Mouse (Mus musculus) frontal cortex, postnatal 25 days (tissue): ENCODE measurements around the gene Asb8.

Experiments
- DNase-seq, 2 experiments: peaks; one replicate each; pipeline ENCODE4 v3.0.0; 2022; ENCODE audit warnings: low spot score in 2 of 2

Asb8 gene

GRCm38 (mm10) chr15:98155272-98155671, 10.2 kb downstream of the Asb8 start:
- DNase-seq, result no peak

DNA sequence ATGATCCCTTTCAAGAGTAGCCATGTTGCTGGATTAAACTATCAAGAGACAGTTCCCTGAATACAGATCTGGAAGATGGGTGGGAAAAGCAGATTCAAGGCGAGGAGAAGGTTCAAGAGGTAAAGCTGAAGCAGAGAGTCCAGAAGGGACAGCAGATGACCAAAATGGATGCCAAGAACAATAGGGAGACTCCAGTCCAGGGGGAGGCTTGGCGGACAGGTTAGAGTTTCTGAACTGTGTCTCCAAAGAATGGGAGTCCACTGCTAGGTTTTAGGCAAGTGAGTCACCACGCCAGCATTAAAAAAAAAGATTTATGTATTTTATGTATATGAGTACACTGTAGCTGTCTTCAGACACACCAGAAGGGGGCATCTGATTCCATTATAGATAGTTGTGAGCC, 10.8 kb downstream of the Asb8 start:
- no peak for DNase-seq

- no peak for DNase-seq
Observed at GRCm38 (mm10) chr15:98154146-98154545, 11.3 kb downstream of the Asb8 start.

GRCm38 (mm10) chr15:98153625-98154024, 11.8 kb downstream of the Asb8 start:
- DNase-seq, result no peak

- DNase-seq, result no peak
Observed at GRCm38 (mm10) chr15:98152916-98153315, 12.5 kb downstream of the Asb8 start.

GRCm38 (mm10) chr15:98149166-98149602, 16.2 kb downstream of the Asb8 start:
- no peak for DNase-seq

DNA sequence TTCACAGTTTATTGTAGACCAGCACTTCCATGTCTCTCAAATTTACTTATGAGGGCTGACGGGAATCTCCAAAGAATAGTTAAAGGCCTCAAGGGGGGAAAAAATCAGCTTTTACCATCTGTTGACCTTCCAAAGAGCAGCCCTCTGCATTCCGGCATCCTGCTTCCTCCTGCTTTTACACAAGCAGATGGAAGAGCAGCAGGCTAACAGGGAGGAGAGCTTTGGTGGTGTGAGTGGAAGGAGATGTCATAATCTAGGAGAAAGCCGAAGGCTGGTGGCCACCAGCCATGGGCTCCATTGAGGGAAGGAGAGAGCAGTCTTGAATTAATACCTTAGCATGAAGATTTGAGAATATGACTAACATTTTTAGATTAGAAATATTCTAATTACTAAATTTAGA, 17.1 kb downstream of the Asb8 start:
- DNase-seq, result no peak

DNA sequence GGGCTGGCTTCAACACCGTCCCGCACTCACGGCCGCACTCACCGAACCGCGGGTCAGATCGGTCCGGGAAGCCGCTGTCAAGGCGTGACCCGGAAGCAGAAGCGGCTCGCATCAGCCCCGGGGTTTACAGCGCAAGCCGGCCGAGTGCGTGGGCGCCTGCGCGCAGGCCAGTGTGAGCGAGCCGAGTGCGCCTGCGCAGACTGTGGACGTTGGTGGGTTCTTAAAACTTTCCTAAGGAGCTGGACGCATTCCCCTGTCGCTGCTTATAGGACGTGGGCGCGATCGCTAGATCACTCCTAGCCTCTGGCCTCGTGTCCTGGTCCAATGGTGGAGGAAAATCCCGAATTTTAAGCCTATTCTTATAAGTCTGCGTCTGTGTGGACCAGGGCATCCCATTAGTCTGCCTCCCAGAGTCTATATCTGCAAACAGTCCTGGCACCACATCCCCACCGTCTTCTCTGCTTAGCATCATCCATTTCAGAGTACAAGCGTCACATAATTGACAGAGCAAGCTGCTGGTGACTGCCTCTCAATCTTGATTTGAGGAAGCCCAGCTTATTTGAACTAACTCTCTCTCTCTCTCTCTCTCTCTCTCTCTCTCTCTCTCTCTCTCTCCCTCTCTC, 19.8 kb downstream of the Asb8 start:
- DNase-seq, result peak; percentile 89 to 92

GRCm38 (mm10) chr15:98144861-98145507, 20.4 kb downstream of the Asb8 start:
- no peak for DNase-seq

DNA sequence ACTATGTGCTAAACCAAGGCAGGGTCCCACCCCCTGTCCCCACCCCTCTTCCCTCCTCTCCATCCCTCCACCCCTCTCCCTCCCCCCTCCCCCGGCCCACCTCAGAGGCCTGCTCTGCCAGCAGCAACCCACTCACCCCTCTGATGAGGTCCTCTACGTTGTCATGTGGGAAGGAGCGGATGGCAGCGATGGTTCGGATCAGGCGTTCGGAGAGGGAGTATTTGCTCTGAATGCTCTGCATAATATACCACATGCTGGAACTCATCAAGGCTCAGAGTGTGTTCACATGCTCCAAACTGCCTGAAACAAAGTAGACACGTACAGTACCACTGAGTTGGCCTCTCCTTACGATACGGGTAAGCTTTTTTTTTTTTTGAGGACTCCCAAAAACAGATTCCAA, 22.9 kb downstream of the Asb8 start:
- no peak for DNase-seq

DNA sequence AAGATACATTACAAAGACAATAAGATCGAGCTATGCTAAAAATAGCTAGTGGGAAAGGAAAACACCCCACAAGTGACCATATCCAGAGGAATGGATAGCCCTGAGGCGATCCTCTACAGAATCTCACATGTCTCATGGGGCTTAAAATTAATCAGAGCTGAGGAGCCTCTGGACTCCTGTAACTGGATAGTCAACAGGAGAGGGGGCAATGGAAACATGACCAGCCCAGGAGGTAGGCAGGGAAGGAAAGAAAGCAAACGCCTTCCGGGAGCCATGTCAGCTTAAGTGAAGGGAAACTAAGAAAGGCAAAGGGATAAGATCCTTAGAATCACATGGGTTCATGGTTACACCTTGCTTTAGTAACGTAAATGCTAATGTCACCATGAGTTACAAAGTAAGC, 24.6 kb downstream of the Asb8 start:
- DNase-seq, result no peak

DNA sequence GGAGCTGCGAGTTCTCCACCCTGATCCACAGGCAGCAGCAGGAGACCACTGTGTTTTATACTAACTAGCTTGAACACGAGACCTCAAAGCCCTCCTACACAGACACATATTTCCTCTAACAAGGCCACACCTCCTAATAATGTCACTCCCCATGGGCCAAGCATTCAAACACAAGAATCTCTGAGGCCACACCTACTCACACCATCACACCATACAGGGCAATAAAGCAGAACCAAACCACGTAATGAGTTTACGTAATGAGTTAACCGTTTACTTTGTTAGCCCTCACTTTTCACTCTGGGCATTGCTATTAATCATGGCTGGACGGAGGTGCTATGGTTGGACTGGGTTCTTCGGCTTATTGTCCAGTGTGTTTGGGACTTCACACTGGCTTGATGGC, 25.7 kb downstream of the Asb8 start:
- no peak for DNase-seq

GRCm38 (mm10) chr15:98136871-98137270, 28.6 kb downstream of the Asb8 start:
- no peak for DNase-seq

DNA sequence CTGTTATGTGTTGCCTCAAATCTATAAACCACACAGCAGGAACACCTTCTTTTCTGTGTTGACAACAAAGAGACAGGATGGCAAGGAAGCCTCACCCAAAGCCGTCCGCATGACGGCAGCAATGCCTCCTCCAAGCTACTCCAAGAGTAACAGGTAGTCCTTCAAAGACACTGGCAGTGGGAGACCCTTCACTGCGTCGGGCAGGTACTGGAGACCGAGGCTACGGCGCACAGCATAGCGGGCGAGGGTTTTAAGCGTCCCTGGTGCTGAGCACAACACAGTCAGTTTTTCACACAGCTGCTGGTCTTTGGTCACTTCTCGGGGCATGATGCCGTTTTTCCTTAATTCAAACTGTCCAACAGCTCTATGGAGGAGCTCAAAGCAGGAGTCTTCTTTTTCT, 29.8 kb downstream of the Asb8 start:
- DNase-seq, result no peak

GRCm38 (mm10) chr15:98134666-98135065, 30.8 kb downstream of the Asb8 start:
- no peak for DNase-seq

DNA sequence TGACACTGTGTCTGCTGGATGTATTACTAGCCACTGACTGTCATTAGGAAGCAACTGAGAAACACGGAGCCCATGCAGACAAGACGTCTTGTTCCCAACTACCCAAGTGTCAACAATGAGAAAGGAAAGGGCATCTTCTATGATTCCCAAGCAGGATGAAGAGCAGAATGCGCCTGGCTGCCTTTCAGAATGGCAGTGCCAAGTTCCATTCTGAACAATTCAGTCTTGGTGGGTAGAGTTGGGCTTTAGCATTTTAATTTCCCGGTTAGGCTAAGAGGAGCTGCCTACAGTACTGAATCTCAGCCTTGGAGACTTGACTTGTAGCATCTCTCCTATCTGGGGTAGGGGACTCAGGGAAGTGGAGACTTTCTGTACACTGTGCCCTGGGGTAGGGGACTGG, 31.4 kb downstream of the Asb8 start:
- no peak for DNase-seq

GRCm38 (mm10) chr15:98133471-98133870, 32.0 kb downstream of the Asb8 start:
- no peak for DNase-seq

GRCm38 (mm10) chr15:98131942-98132655, 33.3 kb downstream of the Asb8 start:
- DNase-seq, result no peak

GRCm38 (mm10) chr15:98131451-98131850, 34.0 kb downstream of the Asb8 start:
- DNase-seq, result no peak

DNA sequence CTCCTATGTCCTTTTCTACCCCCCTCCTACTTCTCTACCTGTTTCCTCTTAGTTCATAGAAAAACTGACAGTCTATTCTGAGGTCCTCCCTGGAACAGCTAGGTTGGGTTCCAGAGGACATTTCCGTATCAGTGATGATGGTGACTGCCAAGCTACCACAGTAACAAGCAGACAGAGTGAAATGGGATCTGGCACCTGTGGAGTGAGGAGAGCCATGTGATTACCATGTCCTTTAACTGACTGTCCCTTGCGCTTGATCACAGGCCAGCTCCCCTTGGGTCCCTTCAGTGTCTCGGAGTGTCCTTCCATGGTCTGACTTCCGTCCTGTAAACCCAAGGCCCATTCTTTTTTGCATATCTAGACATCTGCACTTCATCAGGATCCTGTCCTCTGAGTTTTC, 34.4 kb downstream of the Asb8 start:
- no peak for DNase-seq

DNA sequence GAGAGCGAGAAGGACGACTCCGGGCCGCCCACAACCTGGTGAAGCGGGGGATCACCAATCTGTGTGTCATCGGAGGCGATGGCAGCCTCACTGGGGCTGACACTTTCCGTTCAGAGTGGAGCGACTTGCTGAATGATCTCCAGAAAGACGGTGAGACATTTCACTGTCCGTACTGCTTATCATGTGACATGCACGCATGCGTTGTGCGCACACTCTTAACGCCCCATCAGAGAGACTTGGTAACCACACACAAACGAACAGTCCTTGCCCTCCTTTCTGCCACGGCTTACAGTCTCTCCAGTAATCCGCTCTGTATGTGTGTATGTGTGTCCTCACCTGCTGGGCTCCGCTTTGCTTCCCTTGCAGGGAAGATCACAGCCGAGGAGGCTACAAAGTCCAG, 44.6 kb downstream of the Asb8 start:
- no peak for DNase-seq

DNA sequence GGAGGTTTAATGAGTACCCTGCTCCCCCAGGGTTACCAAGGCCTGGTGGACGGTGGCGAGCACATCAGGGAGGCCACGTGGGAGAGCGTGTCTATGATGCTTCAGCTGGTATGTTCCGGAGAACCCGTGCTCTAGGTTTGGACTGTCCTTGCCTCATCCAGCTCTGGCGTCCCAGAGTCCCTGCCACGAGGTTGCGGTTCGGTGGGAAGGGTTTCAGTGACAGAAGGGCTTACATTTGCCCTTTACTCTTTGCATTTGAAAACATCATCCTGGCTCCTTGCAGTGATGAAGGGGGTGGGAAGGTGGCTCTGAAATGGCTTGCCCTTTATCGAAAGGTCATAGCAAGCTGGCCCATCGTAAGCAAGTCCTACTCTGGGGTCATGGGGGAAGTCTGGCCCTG, 46.1 kb downstream of the Asb8 start:
- DNase-seq, result no peak

- DNase-seq, result no peak
Observed at GRCm38 (mm10) chr15:98116287-98116686, 49.1 kb downstream of the Asb8 start.
